Mouse (Mus musculus) midbrain, embryonic 12.5 days (tissue): ENCODE measurements around the gene Limk1. TPM values are rescaled to one million over a fixed set of nuclear protein-coding genes. Genes with fewer than 3 reads are reported as not detected.

Experiments
- ATAC-seq: fragments of 200-750 bp; cut with Nextera tagmentation; 2 replicates; pipeline ENCODE4 v1.8.0; 2017; ENCODE audit warnings: low read depth, moderate TSS enrichment, moderate library complexity; ENCODE audit not compliant: low FRiP score
- H3K27ac ChIP-seq: fragments of 300-500 bp; sonication (generic); replicated peaks from 2 replicates; pipeline ENCODE4 v1.5.1; 2016; ENCODE audit warnings: mild to moderate bottlenecking
- H3K27me3 ChIP-seq: fragments of 300-500 bp; sonication (generic); 2 replicates; pipeline ENCODE4 v1.6.1; 2016; ENCODE audit warnings: mild to moderate bottlenecking
- H3K36me3 ChIP-seq: fragments of 300-500 bp; sonication (generic); 2 replicates; pipeline ENCODE4 v1.6.1; 2016
- H3K4me1 ChIP-seq: fragments of 300-500 bp; sonication (generic); 2 replicates; pipeline ENCODE4 v1.6.1; 2016
- H3K4me2 ChIP-seq: fragments of 300-500 bp; sonication (generic); replicated peaks from 2 replicates; pipeline ENCODE4 v1.6.1; 2016; ENCODE audit warnings: mild to moderate bottlenecking, moderate library complexity
- H3K4me3 ChIP-seq: fragments of 300-500 bp; sonication (generic); 2 replicates; pipeline ENCODE4 v1.5.1; 2016; ENCODE audit warnings: mild to moderate bottlenecking
- H3K9ac ChIP-seq: fragments of 300-500 bp; sonication (generic); replicated peaks from 2 replicates; pipeline ENCODE4 v1.6.1; 2016; ENCODE audit warnings: mild to moderate bottlenecking, moderate library complexity
- H3K9me3 ChIP-seq: fragments of 300-500 bp; sonication (generic); 2 replicates; pipeline ENCODE4 v1.6.1; 2016; ENCODE audit warnings: mild to moderate bottlenecking
- WGBS: fragments of 180-500 bp; shearing (Covaris S2); methylation state at CpG from one replicate; pipeline ENCODE4 v1.1.7; 2016; 5-methylcytosine and 5-hydroxymethylcytosine counted together
- polyA plus RNA-seq: library from polyadenylated mRNA; unstranded; fragments of >200 nt; fragmentation: Nextera tagmentation; extraction: Ambion mirVana; gene quantifications from 2 replicates; pipeline ENCODE4 v1.2.1, GENCODE M21; 2016

Gene Limk1
- polyA plus RNA-seq, 1 experiment from 2014 or later, result 17.7 TPM

- Histone ChIP-seq H3K4me3 (no peak overlapping the region), H3K9ac (no peak overlapping the region), H3K4me1 (no peaks in the 10 kb centered on the region), H3K4me2 (no peak overlapping the region), H3K36me3 (no peaks in the 10 kb centered on the region), H3K27ac (no peak overlapping the region), H3K9me3 (no peaks in the 10 kb centered on the region), H3K27me3 (no peaks in the 10 kb centered on the region)
- no peak for ATAC-seq
- 8% methylated on average over 2 of the region's 2 CpGs for WGBS
Measured at GRCm38 (mm10) chr5:134695082-134695481, 6.7 kb upstream of the Limk1 start.

- WGBS, result 86% methylated on average over 1 of the region's 1 CpGs
Measured at GRCm38 (mm10) chr5:134692704-134693103, 4.3 kb upstream of the Limk1 start.

DNA sequence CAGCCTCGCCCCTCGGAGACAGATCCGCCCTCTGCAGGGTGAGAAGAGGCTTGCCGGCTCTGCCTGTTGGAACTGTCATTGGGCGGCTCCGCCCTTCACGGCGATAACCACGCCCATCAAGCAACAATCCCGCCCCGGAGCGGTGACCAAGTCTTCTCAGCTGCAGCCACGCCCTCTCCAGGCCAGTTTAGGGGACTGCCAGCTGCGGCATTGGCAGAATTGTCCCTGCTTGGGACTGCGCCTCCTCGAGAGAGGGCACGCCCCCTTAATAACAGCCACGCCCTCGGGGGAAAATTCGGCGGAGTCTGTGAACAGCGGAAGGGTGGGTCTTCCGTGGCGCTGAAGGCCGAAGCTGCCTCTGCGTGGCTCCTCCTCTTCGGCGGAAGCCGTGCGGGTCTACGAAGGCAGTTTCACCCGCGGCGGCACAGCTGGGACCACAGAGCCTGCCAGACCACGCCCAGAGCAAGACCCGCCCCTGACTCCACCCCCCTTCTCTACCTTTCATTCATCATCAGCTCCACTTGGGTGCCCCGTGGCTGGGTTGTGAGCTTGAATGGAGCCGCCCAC, 403 bp upstream of the Limk1 start:
- WGBS, result under 1% methylated on average over 34 of the region's 38 CpGs
- peak overlapping the region; percentile 88 for H3K27ac ChIP-seq
- peak overlapping the region; percentile 82 for H3K4me2 ChIP-seq
- H3K9me3 ChIP-seq, result no peaks in the 10 kb centered on the region
- H3K36me3 ChIP-seq, result peaks cover 25% of the 10 kb centered on the region
- peak overlapping the region; percentile 85 for H3K4me3 ChIP-seq
- peak overlapping the region; percentile 94 for H3K9ac ChIP-seq
- ATAC-seq, result peak; percentile 94
- H3K4me1 ChIP-seq, result peaks cover 21% of the 10 kb centered on the region
- no peaks in the 10 kb centered on the region for H3K27me3 ChIP-seq

More at GRCm38 (mm10) chr5:134692704-134693103, 4.3 kb upstream of the Limk1 start:
- Histone ChIP-seq H3K36me3 (no peaks in the 10 kb centered on the region), H3K27ac (no peak overlapping the region), H3K4me2 (no peak overlapping the region), H3K9me3 (no peaks in the 10 kb centered on the region), H3K27me3 (no peaks in the 10 kb centered on the region), H3K4me3 (no peak overlapping the region), H3K9ac (no peak overlapping the region), H3K4me1 (peaks cover 7% of the 10 kb centered on the region)
- no peak for ATAC-seq

DNA sequence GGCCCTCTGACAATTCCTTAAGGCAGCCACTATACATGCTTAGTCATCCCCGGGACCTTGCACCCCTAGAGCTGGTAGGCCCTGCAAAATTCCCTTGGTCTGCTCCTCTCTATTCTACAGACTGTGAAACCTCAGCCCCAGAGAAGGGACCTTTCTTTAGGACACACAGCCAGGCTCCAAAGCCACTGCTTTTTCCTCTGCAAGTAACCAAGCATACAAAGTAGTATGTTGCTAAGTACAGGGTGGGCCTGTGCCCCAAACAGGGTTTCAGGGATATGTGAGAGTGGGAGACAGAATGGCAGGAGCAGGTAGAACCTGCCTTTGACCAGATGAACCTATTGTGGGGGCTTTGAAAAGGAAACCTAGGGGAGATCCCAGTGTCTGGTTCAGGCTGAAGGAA, 1.2 kb downstream of the Limk1 start:
- H3K4me3 ChIP-seq, result peak overlapping the region; percentile 85
- no peaks in the 10 kb centered on the region for H3K9me3 ChIP-seq
- H3K27me3 ChIP-seq, result no peaks in the 10 kb centered on the region
- no peak overlapping the region for H3K27ac ChIP-seq
- peaks cover 21% of the 10 kb centered on the region for H3K4me1 ChIP-seq
- H3K36me3 ChIP-seq, result peaks cover 34% of the 10 kb centered on the region
- H3K4me2 ChIP-seq, result peak overlapping the region; percentile 82
- ATAC-seq, result no peak
- H3K9ac ChIP-seq, result peak overlapping the region; percentile 94
- WGBS, result 85% methylated on average over 1 of the region's 1 CpGs

DNA sequence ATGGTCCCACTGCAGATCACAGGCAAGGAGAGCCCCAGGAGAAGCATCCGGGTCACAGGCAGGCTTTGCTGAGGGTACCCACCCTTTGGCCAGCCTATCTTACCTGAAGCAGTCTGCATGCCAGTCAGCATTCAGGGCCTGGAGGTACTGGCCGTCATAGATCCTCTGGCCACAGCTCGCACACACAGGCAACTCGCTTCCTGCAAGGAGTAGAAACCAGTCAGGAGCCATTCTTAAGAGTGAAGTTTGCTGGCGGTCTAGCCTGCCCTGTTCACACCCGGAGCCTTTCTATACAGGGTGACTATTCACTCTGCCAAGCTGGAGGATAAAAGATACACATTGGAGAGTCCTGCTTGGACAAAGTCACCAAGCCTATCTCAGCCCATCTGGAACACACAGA, 1.9 kb downstream of the Limk1 start:
- Histone ChIP-seq H3K9me3 (no peaks in the 10 kb centered on the region), H3K9ac (peak overlapping the region; percentile 94; the same call in 1 of the 2 replicates), H3K4me1 (peaks cover 21% of the 10 kb centered on the region), H3K36me3 (peaks cover 34% of the 10 kb centered on the region), H3K27ac (no peak overlapping the region), H3K27me3 (no peaks in the 10 kb centered on the region), H3K4me2 (no peak overlapping the region), H3K4me3 (no peak overlapping the region)
- ATAC-seq, result no peak
- WGBS, result 88% methylated on average over 6 of the region's 6 CpGs

GRCm38 (mm10) chr5:134684398-134684797, 4.0 kb downstream of the Limk1 start:
- 79% methylated on average over 2 of the region's 2 CpGs for WGBS
- Histone ChIP-seq H3K4me2 (no peak overlapping the region), H3K36me3 (peaks cover 38% of the 10 kb centered on the region), H3K9me3 (no peaks in the 10 kb centered on the region), H3K9ac (no peak overlapping the region), H3K27ac (no peak overlapping the region), H3K4me1 (peaks cover 26% of the 10 kb centered on the region), H3K4me3 (no peak overlapping the region), H3K27me3 (no peaks in the 10 kb centered on the region)
- ATAC-seq, result no peak

- no peak overlapping the region for H3K9ac ChIP-seq
- H3K4me2 ChIP-seq, result no peak overlapping the region
- no peak overlapping the region for H3K27ac ChIP-seq
- WGBS, result 81% methylated on average over 2 of the region's 2 CpGs
- H3K9me3 ChIP-seq, result no peaks in the 10 kb centered on the region
- no peak for ATAC-seq
- peaks cover 27% of the 10 kb centered on the region for H3K4me1 ChIP-seq
- H3K4me3 ChIP-seq, result no peak overlapping the region
- peaks cover 38% of the 10 kb centered on the region for H3K36me3 ChIP-seq
- no peaks in the 10 kb centered on the region for H3K27me3 ChIP-seq
Measured at GRCm38 (mm10) chr5:134683813-134684212, 4.6 kb downstream of the Limk1 start.

DNA sequence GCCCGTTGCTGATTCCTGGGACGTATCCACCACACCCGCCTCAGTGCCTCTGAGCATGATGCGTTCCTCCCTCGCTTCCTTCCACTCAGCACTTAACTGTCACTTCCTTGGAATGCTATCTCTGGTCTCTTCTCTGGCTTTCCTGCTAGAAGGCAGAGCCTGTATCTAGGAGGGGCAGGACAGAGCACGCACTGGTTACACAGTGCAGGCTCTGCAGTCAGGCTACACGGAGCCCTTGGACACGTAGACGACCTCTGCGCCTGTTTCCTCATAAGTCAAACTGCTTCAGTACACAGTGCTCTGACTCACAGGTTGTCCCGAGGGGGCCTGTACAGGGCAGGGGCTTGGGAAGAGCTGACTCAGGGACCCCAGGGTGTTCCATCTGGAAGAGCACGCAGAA, 8.2 kb downstream of the Limk1 start:
- Histone ChIP-seq H3K27me3 (0 out of 2 replicates have a peak, but pooled peaks cover 7% of the 10 kb centered on the region), H3K9ac (no peak overlapping the region), H3K36me3 (peaks cover 30% of the 10 kb centered on the region), H3K4me3 (no peak overlapping the region), H3K9me3 (no peaks in the 10 kb centered on the region), H3K4me2 (no peak overlapping the region), H3K27ac (no peak overlapping the region), H3K4me1 (peaks cover 40% of the 10 kb centered on the region)
- WGBS, result 90% methylated on average over 12 of the region's 12 CpGs
- ATAC-seq, result no peak

- no peaks in the 10 kb centered on the region for H3K9me3 ChIP-seq
- H3K4me3 ChIP-seq, result no peak overlapping the region
- no peak overlapping the region for H3K27ac ChIP-seq
- peaks cover 19% of the 10 kb centered on the region for H3K36me3 ChIP-seq
- H3K9ac ChIP-seq, result no peak overlapping the region; the same call in 1 of the 2 replicates
- H3K4me1 ChIP-seq, result peaks cover 37% of the 10 kb centered on the region
- 0 out of 2 replicates have a peak, but pooled peaks cover 7% of the 10 kb centered on the region for H3K27me3 ChIP-seq
- 63% methylated on average over 8 of the region's 8 CpGs for WGBS
- H3K4me2 ChIP-seq, result no peak overlapping the region
- no peak for ATAC-seq
Measured at GRCm38 (mm10) chr5:134678827-134679546, 9.4 kb downstream of the Limk1 start.

GRCm38 (mm10) chr5:134678031-134678430, 10.4 kb downstream of the Limk1 start:
- no peak overlapping the region for H3K27ac ChIP-seq
- H3K27me3 ChIP-seq, result 0 out of 2 replicates have a peak, but pooled peaks cover 7% of the 10 kb centered on the region
- H3K4me2 ChIP-seq, result no peak overlapping the region
- peaks cover 12% of the 10 kb centered on the region for H3K36me3 ChIP-seq
- H3K9ac ChIP-seq, result no peak overlapping the region
- no peaks in the 10 kb centered on the region for H3K9me3 ChIP-seq
- no peak for ATAC-seq
- WGBS, result 75% methylated on average over 3 of the region's 3 CpGs
- H3K4me3 ChIP-seq, result no peak overlapping the region
- peaks cover 35% of the 10 kb centered on the region for H3K4me1 ChIP-seq

DNA sequence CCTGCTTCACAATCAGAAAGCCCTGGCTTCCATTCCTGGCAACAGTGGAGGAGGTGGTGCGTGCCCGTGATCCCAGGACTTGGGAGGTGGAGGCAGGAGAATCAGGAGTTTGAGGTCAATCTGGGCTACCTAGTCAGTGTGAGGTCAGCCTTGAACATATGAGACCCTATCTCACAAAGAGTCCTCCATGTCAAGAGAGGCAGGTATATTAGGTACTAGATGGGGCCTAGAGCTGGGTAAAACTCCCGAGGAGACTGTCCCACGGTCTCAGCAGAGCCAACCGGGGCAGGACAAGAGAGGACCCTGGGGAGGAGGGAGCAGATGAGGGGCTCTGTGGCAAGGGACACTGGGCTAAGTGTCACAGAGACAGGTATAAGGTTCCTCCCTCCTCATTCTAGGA, 10.9 kb downstream of the Limk1 start:
- Histone ChIP-seq H3K27me3 (0 out of 2 replicates have a peak, but pooled peaks cover 7% of the 10 kb centered on the region), H3K9ac (no peak overlapping the region), H3K27ac (peak overlapping the region; percentile 92; the same call in 1 of the 2 replicates), H3K4me2 (no peak overlapping the region), H3K36me3 (peaks cover 13% of the 10 kb centered on the region), H3K9me3 (no peaks in the 10 kb centered on the region), H3K4me3 (no peak overlapping the region), H3K4me1 (peaks cover 35% of the 10 kb centered on the region)
- ATAC-seq, result no peak
- 82% methylated on average over 5 of the region's 5 CpGs for WGBS

- peak overlapping the region; percentile 92 for H3K27ac ChIP-seq
- 0 out of 2 replicates have a peak, but pooled peaks cover 7% of the 10 kb centered on the region for H3K27me3 ChIP-seq
- peak overlapping the region; percentile 63 for H3K4me2 ChIP-seq
- ATAC-seq, result peak; percentile 91
- no peaks in the 10 kb centered on the region for H3K9me3 ChIP-seq
- H3K9ac ChIP-seq, result peak overlapping the region; percentile 63
- peaks cover 44% of the 10 kb centered on the region for H3K4me1 ChIP-seq
- 2% methylated on average over 14 of the region's 14 CpGs for WGBS
- peak overlapping the region; percentile 35 for H3K4me3 ChIP-seq
- H3K36me3 ChIP-seq, result peaks cover 22% of the 10 kb centered on the region
Measured at GRCm38 (mm10) chr5:134675956-134676759, 12.2 kb downstream of the Limk1 start.
